Mouse (Mus musculus) kidney, postnatal 4 days (tissue): ENCODE data around the gene Exosc5.

Source experiments
- DNase-seq, 2 experiments: peaks; one replicate each; pipeline ENCODE4 v3.0.0; 2021; ENCODE audit warnings: mixed read lengths in 2 of 2

Gene Exosc5

DNA sequence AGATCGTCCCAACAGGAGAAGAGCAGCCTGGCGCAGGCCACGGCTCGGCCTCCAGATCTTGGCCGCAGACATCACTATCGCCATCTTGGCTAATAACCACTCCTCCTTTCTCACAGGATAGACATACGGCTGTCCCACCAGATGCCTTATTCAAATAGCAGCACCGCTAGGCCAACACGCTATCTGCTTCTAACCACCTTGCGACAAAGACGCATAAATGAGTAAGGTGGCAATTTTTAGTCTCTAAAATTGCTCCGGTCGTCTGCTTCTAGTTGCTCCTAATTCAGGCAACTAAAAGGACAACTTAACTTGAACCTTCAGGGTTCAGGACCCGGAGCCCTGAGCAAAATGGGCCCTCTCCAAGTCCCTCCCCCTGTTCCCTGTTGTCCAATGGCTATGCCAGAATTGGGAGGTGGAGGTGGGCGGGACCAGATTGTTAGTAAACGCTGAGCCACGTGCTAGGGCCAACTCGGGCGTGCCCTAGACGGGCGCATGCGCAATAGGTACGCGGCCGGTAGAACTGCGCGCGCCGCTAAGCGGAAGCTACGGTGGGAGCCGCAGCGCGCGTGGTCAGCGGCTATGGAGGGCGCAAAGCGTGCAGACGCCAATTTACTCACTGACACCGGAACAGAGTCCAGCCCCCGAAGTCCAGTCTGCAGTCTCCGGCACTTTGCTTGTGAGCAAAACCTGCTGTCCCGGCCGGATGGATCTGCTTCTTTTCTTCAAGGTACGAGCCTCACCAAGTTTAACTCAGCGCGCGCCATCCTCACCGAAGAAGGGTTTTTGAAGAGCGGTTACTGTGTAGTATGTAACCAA, at the start of gene Exosc5, which contains the start of gene Bckdha:
Gene Exosc5 (plus strand): TSS at position 508 of the 816 bp plus-strand sequence.
Gene Bckdha (minus strand): TSS at position 325 of the 816 bp plus-strand sequence.
- peak; percentile 99 to 100 for DNase-seq

DNA sequence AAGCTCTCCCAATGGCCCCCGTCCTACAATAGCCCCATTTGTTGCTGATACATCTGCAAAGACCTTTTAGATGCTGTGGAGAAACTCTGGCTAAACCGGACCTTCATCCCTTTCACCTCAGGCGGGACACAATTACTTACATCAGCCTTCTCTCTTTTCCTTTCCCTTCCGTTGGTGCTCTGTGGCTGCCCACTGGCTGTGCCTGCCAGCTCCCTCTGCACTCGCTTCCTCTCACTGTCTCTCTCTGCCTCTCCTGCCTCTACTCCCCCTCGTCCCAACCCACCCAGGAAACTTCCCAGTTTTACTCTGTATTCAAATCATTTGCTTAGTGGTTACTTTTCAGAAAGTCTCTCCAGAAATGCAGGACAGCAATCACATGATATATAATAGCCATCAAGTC, 48.9 kb upstream of the Exosc5 start:
- no peak for DNase-seq

DNA sequence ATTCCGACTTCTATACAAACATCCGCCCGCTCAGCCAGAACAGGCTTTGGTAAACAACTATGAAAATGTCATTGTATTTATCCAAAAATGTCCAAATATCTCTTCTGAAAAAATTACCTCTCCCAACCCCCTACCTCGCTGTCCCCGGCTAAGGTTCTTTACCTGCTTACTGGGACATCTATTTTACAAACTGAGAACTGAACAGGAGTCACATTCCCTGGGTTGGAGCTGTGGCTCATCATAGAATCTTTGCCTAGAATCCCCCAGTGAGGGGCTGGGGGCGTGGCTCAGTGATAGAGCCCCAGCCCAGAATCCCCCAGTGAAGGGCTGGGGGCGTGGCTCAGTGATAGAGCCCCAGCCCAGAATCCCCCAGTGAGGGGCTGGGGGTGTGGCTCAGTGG, 47.5 kb upstream of the Exosc5 start:
- DNase-seq, result no peak

DNA sequence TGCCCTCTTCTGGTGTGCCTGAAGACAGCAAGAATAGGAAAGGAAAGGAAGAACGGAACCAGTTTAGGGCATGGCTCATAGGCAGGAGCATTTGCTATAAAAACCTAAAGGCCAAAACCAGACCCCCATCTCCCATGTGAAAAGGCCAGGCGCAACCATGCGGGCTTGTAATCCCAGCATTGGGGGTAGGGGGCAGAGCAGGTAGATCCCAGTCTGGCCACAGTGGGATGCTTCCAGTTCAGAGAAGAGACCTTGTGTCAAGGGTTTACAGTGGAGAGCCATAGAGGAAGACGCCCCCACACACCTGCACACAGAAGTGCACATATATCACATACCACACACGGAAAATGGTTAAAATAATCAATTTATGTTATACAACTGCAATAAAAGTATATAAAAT, 44.9 kb upstream of the Exosc5 start:
- DNase-seq, result no peak

DNA sequence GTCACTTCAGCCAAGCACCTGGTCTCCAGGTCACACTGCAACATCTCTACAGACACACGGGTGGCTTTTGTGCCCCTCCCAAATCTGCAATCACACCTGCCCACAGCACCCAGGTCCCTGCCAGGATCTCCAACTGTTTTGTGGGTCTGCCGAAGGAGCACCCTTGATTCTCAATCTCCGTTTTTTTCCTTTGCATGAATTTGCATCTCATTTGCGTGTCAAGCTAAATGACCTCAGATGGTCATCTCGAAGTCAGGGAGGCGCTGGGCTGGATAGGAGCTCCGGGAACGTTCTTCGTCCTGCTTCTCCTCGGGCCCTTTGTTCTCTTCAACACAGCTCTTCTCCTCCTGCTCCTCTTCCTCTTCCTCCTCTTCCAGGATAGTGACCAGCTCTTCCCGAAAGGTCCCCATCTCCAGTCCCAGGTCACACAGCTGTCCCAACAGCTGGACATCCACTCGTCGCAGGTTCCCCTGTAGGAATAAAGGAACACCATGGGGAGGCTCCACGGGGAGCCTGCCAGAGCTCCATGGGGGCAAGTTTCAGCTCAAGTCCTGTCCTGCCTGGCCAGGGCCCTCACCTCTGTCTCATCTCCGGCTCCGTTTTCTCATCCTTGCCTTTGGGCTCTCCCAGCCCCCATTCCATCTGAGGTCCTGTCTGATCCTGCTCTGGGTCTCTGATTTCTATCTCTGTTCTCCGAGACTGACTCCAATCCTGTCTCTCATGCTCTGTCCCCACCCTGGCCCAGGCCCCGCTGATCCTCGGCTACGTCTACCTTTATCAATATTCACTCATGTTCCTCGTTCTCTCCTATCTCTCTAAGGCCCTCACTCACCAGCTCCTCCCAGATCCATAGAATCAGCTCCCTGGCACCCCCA, 43.9 kb upstream of the Exosc5 start:
- DNase-seq, result no peak

DNA sequence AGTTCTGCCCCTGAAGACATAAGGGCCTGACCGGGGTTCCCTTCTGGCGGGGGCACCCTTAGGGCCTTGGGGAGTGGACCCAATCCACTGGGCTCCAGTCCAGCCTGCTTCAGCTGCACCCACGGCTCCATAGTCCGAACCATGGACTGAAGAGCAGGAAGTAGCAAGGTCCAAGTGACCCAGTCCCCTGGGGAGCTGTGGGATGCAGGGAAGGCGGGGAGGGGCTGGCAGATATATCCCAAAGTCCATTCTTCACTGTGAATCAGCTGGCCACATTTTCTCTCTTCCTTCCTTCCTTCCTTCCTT, 43.3 kb upstream of the Exosc5 start, which contains the start of gene Erich4:
Gene Erich4 (minus strand): TSS at position 187 of the 306 bp plus-strand sequence.
- DNase-seq, result peak; percentile 45 to 67

DNA sequence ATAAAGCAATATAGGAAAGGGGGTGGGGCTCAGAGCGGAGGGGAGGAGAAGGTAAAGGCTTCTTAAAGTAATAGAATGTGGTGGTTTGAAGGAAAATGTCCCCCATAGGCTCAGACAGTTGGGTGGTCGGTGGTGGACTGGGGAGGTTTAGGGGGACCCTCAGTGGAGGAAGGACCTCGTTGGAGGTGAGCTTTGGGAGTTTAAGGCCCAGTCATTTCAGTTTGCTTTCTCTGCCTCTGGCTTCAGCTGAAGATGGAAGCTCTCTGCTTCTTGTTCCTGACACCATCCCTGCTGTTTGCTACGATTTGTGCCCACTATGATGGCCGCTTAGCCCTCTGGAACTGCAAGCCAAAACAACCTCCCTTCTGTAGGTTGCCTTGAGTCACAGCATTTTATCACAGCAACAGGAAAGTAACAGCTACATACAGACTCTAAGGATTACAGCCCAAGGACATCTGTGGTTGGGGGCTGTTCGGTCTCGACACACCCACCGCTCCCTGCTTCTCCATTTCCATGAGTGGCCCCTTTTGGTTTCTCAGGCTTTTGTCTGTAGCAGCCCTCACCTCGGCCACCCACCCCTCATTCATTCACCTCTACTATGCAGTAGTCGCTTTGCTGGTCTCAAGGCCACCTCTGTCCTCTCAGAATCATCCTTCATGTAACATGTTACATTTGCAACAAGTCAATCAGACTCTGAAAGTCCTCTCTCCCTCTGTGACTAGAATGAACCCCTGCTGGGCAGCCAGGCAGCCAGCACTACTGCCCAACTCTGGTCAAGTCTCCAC, 41.4 kb upstream of the Exosc5 start:
- DNase-seq, result no peak

DNA sequence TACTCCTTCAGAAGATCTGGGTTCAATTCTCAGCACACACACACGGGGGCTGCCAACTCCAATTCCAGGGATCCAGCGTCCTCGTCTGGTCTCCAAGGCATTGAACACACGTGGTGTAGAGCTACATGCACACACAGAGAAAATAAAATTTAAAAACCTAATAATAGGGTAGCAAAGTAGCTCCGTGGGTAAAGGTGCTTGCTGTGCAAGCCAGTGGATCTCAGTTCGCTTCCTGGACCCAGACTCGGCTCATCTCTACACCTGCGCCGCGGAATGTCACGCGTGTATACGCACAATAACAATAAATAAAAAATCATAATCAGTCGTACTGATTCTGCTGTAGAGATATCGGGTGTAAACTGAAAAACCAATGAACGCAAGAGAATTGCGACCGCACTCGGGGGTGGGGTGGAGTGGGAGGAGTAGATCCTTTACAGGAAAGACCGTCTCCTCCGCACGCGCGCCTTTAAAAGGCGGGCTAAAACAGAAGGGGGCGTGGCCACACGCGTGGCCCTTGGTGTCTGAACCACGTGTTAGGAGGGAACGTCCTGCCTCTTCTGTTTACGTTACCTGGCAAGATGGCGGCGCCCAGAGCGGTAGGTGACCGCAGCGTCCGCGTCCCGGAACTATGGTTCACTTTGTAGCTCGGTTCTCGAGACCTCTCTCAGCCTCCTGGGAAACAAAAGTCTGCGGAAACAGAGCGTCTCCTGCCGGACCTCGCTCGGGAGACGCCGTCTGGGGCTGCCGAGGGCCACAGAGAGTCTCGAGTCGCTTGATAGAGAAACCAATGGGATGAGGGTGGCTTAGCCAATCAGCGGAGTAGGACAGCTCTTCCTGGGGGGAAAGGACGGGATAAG, 39.9 kb upstream of the Exosc5 start, which contains the start of gene Dmac2:
Gene Dmac2 (plus strand): TSS at position 550 of the 857 bp plus-strand sequence.
- DNase-seq, result peak; percentile 95 to 97

DNA sequence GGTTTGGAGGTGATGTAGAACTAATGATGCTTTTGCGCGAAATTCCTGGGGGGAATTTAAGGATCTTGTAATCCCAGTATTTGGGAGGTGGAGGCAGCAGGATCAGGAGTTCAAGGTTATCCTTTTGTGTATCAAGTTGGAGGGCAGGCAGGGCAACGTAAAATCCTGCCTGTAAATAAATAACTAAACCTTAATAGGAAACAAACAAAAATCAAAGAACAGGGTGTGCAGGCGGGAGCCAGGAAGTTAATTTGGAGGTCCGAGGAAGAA, 39.3 kb upstream of the Exosc5 start:
- no peak for DNase-seq

DNA sequence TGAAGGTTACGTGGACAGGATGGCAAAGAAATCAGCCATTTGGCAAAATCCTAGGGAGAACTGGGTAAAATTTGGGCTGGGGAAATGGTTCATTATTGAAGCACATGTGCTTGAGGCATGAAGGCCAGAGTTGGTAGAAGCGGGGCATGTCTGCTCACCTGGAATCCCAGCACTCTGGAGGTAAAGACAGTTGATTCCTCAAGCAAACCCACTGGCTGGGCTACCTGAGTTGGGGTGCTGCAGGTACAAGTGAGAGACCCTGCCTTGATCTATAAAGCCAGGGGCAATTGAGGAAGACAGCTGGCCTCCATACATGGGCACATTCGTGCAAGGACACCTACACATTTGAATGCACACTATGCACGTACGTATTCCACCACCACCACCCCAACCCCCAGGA, 38.9 kb upstream of the Exosc5 start:
- no peak for DNase-seq

DNA sequence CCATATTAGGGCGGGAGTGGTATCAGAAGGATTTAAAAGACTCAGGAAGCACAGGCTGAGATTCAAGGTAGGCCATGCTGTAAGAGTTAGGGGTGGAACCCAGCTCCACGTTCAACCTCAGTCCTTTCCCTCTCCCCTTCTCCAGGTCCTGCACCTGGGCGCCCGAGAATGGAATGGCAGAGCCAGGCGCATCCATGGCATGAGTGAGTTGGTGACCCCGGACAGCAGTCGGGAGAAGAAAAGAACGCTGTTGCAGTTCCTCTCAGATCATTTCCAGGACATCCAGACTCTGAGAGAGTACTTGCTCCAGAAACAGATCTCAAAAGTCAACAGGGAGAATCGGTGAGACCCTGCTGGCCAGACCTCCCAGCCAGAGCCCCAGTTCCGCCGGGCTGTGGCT, 38.2 kb upstream of the Exosc5 start:
- no peak for DNase-seq

DNA sequence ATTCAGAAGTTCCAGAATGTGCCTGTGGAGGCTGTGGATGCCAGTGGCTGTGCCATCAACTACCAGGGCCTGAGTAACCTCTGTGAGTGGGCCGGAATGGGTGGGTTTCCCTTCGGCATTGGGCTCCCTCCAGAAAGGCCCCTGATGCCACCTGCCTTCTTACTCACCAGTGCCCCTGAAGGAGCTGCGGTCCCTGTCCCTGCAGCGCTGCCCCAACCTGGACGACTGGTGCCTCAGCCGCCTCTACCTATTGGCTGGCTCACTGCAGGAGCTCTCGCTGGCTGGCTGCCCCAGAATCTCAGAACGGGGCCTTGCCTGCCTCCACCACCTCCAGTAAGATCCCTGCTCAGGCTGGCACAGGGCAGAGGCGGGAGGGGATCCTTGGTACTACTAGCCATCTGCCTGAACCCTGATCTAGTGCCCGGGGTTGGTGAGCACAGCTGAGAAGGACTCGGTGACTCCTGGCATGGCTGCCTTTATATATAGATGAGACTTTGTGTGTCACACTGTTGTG, 35.0 kb upstream of the Exosc5 start:
- no peak for DNase-seq

DNA sequence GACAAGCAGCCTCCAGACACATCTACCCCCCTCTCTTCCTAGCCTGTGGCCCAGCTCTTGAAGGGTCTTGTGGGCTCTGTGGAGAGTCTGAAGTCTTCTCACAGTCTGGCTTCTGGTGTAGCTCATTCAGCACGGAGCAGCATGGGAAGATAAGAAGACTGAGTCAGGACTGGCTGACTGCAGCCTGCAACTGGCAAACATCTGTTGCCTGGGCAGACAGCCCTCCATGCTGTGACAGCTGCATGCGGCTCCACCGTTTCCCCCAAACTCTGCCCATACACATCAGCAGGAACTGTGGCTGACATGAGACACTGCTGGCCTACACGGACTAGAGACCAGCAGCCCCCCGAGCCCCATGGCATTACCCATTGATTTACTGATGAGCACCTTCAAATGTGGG, 34.1 kb upstream of the Exosc5 start:
- no peak for DNase-seq

DNA sequence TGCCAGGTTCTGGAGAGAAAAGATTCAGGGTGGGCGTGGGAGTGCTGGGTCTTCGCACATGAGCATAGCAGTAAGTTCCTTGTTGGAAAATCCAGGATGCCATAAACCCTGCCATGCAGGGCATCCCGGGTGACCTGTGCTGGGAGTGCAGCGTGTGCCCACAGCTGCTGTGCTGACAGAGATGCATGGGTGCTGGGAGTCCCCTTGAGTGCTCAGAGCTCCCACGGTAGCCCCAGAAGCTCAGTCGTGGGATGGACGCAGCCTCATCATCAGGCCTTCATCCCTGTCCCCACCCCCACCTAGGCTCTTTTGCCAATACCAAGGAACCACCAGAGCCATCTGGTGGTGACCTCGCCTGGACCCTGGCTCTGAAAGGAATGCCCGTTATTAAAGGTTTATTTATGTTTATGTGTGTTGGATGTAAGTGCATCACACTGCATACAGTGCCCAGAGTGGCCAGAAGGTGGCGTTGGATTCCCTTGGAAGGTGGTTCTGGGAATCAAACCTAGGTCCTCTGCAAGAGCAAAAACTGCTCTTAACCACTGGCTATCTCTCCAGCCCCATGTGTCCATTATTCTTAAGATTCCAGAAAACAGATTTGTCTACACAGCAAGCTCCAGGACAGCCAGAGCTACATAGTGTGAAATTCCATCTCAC, 33.2 kb upstream of the Exosc5 start:
- peak; percentile 65 to 67 for DNase-seq

DNA sequence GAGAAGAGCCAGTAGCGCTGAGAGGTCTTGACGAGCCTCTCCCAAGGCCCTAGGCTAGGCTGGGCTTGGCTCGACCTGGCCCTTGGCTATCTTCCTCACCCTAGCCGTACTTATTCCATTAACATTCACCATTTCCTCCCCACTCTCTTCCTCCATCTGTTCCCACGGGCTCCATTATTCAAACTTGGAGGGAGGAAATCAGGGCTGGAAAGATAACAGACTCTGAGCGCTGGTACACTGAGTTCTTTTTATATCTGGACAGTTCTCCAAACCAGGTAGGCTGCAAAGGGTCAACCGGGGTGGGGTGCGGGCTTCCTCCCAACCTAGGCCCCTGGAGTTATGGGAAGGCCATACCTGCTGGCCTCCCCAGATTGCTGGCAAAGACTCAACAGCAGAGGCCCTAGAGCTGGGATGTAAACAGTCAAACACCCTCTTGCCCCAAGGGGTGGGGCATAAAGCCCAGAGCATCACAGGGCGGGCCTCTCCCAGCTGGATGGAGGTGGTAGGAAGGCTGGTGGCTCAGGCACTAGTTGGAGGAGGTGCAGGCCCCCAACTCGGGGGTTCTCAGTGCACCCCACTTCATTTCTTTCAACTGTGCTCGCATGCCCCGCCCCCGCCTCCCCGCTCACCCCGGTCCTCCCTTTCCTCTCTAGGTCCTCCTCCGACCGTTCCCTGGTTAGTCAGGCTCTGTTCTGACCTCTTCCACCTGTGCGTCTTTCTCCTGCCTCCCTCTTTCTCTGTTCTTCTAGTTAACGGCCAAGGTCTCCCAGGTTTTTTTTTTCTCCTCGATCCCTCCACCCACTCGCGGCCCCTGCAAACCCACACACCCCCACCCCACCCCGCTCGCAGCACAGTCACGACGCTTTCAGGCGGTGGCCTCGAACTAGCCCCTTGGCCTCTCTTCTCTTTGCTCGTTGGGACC, 32.2 kb upstream of the Exosc5 start, which contains the start of gene B3gnt8:
Gene B3gnt8 (plus strand): TSS at position 146 of the 922 bp plus-strand sequence.
- peak; percentile 51 to 67 for DNase-seq

DNA sequence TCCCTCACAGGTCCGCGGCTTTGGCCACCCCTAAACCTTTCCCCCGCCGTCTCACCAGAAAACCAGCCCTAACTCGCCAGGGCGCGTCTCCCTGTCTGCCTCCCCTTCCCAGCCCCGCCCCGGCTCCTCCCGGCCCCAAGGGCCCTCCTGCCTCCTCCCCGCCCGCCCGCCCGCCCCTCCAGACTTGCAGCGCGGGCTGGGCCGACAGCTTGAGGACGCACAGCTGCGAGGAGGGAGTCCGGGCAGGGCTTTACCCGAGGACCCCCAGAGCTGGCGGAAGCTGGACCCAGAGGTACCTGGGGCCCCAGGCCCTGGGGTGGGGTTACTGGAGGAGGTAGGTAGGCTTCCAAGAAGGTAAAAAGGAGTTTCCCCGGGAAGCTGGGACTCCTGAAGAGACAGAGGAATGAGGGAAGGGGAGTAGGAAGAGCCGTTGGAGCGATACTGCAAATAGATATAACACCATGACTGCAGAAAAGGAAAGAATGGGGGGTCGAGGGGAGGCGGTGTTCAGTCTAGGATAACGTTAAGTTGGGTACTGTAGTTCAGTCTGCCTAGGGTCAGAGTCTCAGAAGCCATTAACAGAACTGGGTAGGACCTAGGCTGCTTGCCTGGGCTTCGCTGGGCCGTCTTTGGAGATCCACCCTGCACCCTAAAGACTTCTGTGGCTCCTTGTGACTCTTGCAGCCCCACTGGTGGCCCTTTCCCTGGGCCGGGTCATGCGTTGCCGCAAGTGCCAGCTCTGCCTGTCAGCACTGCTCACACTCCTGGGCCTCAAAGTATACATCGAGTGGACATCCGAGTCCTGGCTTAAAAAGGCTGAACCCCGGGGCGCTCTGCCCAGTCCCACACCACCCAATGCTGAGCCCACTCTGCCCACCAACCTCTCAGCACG, 31.3 kb upstream of the Exosc5 start:
- DNase-seq, result peak; percentile 87 to 90

DNA sequence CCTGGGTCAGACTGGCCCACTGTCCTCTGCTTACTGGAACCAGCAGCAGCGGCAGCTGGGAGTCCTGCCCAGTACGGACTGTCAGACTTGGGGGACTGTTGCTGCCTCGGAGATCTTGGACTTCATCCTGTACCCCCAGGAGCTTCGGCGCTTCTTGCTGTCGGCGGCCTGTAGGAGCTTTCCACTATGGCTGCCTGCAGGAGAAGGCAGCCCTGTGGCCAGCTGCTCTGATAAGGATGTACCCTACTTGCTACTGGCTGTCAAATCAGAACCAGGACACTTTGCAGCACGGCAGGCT, 30.7 kb upstream of the Exosc5 start:
- peak; percentile 33 to 52 for DNase-seq

DNA sequence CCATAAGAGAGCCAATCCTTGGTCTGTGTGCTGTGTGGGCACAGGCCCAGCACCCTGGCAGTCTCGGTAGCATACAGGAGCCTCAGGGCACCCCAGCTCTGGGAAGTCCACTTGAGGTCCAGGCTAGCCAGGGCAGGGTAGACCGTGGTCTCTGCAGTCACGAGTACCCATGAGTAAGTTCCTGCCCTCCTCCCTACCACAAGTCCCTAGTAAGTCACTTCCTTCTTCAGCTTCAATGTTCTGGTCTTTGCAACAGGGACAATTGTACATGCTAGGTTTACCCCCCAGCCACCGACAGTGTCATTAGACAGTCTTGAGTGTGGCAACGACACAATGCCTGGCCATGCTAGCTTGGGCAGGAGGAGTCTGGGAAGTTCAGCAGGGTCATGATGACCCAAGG, 26.3 kb upstream of the Exosc5 start:
- DNase-seq, result no peak

DNA sequence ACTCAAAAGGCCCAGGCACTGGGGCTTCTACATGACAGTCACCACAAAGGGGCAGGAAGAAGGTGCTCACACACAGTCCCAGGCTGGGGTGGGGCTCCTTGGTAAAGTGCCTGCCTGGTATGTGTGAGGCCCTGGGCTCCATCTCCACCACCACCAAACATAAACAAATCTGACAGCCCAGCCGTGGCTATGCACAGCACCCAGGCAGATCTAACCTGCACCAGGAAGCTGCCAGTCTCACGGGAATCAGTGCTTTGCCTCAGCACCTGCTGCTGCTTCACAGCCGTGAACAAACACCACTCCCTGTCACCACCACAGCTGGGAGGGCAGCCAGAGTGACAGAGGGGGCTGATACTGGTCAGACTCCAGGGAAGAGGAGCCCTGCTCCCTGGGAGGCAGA, 22.6 kb upstream of the Exosc5 start:
- no peak for DNase-seq
